Mouse (Mus musculus): ENCODE results near the gene Tmem181a.
A peak's percentile ranks its signal among the peaks of the same experiment; 100 is the strongest.
"Not testable (repeated sequence)": the region's sequence is repeated elsewhere in the genome, so short reads cannot be mapped to it uniquely, and the experiment has no call there.

Tmem181a gene

GRCm38 (mm10) chr17:6305656-6306270 lies 49.1 kb downstream of the Tmem181a start:
- DNase-seq (ENCODE audit: low read depth in 1 of 2, low spot score in 2 of 2), result not testable (repeated sequence)

DNA sequence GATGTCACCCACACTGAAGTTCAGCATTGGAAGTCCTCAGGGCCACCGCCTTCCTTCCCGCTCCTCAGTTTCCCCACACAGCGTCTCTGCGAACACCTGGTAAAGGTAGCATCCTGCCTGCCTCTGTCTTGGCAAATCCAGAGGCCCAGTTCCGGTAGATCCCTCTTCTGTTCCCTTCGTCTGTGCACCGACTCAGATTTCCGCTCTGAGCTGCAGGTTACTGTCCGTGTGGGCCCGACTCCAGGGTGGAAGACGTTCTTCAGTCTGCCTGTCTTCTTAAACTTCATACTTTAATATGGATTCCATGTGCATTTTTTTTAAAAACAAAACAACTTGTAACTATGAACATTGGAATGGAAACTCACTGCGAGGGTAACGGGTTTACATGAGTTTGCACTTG lies 49.8 kb downstream of the Tmem181a start:
- DNase-seq (ENCODE audit: low read depth in 1 of 2, low spot score in 2 of 2), result not testable (repeated sequence)

DNA sequence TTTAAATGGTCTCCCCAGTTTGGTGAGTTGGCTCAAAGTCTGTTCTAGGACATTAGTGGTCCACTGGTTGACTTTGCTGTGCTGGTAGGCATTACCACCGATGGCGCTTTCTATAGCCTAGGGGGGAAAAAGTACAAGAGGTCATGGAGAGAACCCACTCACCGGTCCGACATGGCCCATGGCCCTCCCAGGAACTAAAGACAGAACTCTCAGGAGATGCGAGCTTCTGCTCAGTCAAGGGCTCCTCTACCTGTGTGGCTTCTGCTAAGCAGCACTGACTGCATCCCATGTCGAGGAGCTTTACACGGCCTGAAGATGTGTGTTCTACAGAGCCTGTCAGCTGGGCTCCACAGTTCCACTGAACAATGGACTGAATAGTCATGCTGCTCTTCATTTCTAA lies 55.1 kb downstream of the Tmem181a start:
- not testable (repeated sequence) for DNase-seq (ENCODE audit: low read depth in 1 of 2, low spot score in 2 of 2)

GRCm38 (mm10) chr17:6312755-6313154 lies 56.1 kb downstream of the Tmem181a start:
- not testable (repeated sequence) for DNase-seq (ENCODE audit: low read depth in 1 of 2, low spot score in 2 of 2)

GRCm38 (mm10) chr17:6314493-6314892 lies 57.8 kb downstream of the Tmem181a start:
- DNase-seq (ENCODE audit: low read depth in 1 of 2, low spot score in 2 of 2), result not testable (repeated sequence)

- not testable (repeated sequence) for DNase-seq (ENCODE audit: low read depth in 1 of 2, low spot score in 2 of 2)
These were observed 59.0 kb downstream of the Tmem181a start for GRCm38 (mm10) chr17:6315706-6316105.

DNA sequence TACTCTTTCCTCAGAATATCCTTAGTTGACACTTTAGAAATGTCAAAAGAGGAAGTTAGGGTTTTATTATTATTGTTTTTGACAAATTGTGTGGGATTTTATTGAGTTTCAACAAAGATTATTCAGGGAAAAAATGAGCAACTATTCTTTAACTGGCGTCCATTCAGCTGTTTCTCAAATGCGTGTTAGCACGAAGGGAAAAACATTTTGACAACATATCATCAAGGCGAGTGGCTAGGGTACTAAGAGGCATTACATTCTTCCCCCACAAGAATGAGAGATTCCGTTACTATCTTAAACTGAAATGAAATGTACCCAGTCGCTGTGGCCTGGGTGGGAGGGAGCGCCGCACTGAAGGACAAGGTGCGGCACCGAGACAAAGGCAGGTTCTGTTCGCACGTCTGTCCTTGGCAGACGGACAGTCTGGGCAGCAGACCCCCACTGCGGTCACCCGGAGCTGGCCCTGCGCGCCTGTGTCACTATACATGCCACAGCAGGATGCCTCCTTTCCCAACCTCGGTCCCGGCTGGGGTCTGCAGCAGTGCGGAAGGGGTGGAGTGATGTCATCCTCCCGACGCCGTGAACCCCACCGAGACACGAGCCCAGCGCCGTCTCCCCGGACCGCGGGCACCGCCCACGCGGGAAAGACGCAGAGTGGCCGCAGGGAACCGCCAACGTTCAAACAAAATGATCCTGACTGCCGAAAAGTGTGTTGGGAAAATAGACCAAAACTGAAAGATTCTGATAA lies 59.9 kb downstream of the Tmem181a start:
- DNase-seq (ENCODE audit: low read depth in 1 of 2, low spot score in 2 of 2), result not testable (repeated sequence)

DNA sequence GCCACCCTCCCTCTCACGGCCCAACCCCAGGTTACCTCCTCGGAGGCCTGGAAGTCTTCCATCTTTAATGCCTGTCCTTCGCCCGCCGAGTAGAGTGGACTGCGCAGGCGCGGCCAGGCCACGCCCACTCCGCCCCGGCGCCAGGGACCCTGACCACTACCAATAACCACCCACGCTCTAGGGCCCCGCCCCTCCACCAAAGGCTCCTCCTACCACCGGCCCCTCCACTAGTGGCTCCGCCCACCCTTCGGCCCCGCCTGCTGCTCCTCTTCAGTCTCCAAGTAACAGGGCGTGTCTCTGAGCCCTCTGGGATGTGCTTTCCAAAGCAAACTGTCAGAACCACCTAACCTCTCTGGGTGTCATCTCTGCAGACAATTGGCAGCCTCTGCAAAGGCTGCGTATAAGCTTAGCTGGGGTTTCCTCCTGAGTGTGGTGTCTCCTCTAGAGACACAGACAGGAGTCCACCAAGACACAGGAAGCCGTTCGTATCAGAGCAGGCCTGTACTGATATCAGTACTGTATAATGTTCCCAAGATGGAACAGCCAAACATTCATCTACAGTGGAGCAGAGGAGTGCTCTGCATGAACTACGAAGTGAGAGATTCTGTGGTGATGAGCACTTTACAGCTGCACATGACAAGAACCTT lies 60.8 kb downstream of the Tmem181a start, which contains the start of gene Dynlt1a:
Gene Dynlt1a (minus strand): TSS at position 162 of the 647 bp plus-strand sequence.
- peak; percentile 83 to 89 for DNase-seq (ENCODE audit: low read depth in 1 of 2, low spot score in 2 of 2)

DNA sequence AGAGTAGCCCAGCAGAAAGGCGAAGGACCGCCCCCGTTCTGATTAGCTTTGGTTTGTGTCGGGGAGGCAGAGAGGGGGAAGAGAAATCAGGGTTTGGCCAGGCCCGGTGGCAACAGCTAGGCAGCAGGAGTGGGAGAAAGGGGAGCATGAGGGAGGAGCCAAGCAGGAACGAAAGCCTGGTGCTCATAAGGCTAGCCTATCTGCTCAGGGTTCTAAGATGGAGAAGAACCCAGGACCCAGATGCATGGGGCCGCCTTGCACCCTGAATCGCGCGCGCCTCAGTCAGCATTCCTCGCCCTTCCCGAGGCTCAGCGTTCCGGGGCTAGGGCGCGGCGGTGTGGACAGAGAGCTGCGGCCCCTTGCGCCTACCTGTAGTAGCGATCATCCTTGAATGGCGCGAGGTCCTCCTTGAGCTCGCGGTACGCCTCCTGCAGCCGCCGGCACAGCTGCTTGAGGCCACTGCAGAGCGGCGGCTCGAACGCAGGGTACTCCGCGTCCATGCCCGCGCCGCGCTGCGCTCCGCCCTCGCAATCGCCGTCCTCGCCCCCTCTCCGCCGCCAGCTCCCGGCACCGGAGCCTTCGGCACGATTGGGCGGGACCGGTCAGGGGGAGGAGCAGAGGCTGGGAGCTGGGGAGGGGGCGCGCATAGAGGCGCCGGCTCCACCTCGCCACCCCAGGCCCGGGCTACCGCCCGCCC lies 64.6 kb downstream of the Tmem181a start:
- not testable (repeated sequence) for DNase-seq (ENCODE audit: low read depth in 1 of 2, low spot score in 2 of 2)

GRCm38 (mm10) chr17:6321778-6322101 lies 65.1 kb downstream of the Tmem181a start:
- not testable (repeated sequence) for DNase-seq (ENCODE audit: low read depth in 1 of 2, low spot score in 2 of 2)

DNA sequence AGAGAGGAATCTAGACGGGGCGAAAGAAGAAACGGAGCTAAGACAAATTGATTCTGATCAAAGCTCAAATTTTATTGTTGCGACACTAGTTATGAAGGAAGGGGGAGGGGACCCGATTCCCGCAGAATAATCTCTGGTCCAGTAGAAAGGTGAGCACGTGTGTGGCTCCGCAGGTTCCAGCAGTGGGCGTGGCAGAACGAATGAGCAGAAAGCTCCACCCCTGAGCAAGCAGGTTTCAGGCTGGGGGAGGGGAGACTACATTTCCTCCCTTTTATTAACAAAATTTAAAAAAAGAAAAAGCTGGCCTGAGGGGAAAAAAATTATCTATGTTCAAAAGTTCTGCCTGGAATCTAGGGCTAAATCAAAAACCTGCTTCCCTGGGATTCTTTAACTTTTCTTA lies 68.4 kb downstream of the Tmem181a start:
- not testable (repeated sequence) for DNase-seq (ENCODE audit: low read depth in 1 of 2, low spot score in 2 of 2)

- not testable (repeated sequence) for DNase-seq (ENCODE audit: low read depth in 1 of 2, low spot score in 2 of 2)
These were observed 68.9 kb downstream of the Tmem181a start for GRCm38 (mm10) chr17:6325543-6325942.

DNA sequence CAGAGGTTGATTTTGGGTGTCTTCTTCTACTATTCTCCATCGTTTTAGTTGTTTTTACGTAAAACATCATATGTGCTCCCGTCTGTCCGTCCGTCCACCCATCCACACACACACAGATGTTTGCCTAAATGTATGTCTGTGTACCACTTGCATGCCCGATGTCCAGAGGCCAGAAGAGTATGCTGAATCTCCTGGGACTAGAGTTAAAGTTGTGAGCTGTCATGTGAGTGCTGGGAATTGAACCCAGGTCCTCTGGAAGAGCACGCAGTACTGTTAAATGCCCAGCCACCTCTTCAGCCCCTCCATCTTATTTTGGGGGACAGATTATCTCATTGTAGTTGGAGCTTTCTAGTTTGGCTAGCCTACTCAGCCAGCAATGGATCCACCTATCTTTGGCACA lies 70.9 kb downstream of the Tmem181a start:
- not testable (repeated sequence) for DNase-seq (ENCODE audit: low read depth in 1 of 2, low spot score in 2 of 2)

DNA sequence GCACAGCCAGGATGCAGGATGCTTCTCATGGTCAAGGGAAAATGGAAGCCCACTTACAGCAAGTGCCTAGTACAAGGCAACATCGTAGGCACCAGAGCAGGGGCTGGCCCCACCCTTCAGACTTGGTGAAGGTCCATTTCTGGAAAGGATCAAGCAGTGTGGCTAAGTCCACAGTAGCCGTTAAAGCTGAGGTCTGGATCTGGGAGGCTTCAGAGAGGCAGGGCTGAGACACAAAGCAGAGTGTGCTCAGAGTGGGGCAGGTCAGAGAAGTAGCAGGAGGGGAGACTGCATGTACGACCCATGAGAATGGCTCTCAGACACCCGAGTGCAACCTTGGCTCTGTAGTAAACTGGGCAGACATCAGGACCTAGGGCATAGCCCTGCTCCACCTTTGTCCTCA lies 72.3 kb downstream of the Tmem181a start:
- not testable (repeated sequence) for DNase-seq (ENCODE audit: low read depth in 1 of 2, low spot score in 2 of 2)

GRCm38 (mm10) chr17:6342606-6343294 lies 86.1 kb downstream of the Tmem181a start:
- DNase-seq (ENCODE audit: low read depth in 1 of 2, low spot score in 2 of 2), result not testable (repeated sequence)

DNA sequence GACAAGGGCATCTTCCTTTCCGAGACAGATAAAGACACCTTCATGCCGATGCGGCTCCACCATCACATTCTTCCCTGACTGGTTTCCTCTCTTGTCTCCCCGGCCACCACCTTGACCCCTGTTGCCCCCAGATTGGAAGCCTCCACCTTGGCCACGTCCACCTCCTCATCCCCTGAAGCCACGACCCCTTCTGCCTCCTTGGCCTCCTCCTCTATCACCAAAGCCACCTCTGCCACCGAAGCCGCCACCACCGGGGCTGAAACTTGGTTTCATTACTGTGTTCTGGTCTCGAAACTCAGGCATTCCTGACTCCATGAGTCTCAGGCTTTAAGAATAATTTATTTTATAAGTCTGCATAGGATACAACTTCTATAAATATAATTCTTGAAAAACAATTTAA lies 98.6 kb downstream of the Tmem181a start:
- DNase-seq (ENCODE audit: low read depth in 1 of 2, low spot score in 2 of 2), result not testable (repeated sequence)
